Comparison of ENCODE assay signal across 8 mouse cellular contexts in genomic region chr15:31453098-31453916, GRCm38 (mm10). TPM values are rescaled to one million over a fixed set of nuclear protein-coding genes. Genes with fewer than 3 reads are reported as not detected.
DNase-seq lines count a peak whose midpoint lies in the region; ATAC-seq and TF ChIP-seq lines count a peak whose summit lies in the region.

Gene Ropn1l, minus strand, starts transcription at chr15:31453737.

- H3K27me3 ChIP-seq in embryonic facial prominence, embryonic 15.5 days = no peaks in the 10 kb centered on the region
- H3K27me3 ChIP-seq in heart, embryonic 10.5 days (ENCODE audit: insufficient read depth, poor library complexity, severe bottlenecking) = no peaks in the 10 kb centered on the region
- no peaks in the 10 kb centered on the region for H3K27me3 ChIP-seq in kidney, embryonic 15.5 days

- TF ChIP-seq POLR2A in bone marrow, adult 2 months (IDR thresholded peaks at IDR 0.05; ENCODE audit: borderline replicate concordance, control insufficient read depth, low read depth, low read length) = peak; percentile 46; the same call in 1 of the 2 replicates

- H3K4me1 ChIP-seq in bone marrow, adult 2 months (ENCODE audit: control insufficient read depth, insufficient read depth, low read length) = no peaks in the 10 kb centered on the region; the same call in 1 of the 2 replicates
- peaks cover 11% of the 10 kb centered on the region for H3K4me1 ChIP-seq in embryonic facial prominence, embryonic 15.5 days
- peaks cover 18% of the 10 kb centered on the region for H3K4me1 ChIP-seq in heart, embryonic 10.5 days
- peaks cover 13% of the 10 kb centered on the region for H3K4me1 ChIP-seq in kidney, embryonic 15.5 days

- TF ChIP-seq CTCF in bone marrow, adult 2 months (IDR thresholded peaks at IDR 0.05; ENCODE audit: control insufficient read depth, insufficient read depth, low read length) = no peak

- ATAC-seq in embryonic facial prominence, embryonic 15.5 days (ENCODE audit: insufficient number of reproducible peaks, low FRiP score, low TSS enrichment, low read depth) = peak; percentile 90
- ATAC-seq in kidney, embryonic 15.5 days (replicated peaks; ENCODE audit: low FRiP score) = peak; percentile 95
- ATAC-seq in monocyte, adult 5-6 weeks (replicated peaks; ENCODE audit: insufficient number of reproducible peaks, low FRiP score, low TSS enrichment, poor library complexity, severe bottlenecking) = peak; percentile 84

- H3K36me3 ChIP-seq in embryonic facial prominence, embryonic 15.5 days = peaks cover 6% of the 10 kb centered on the region
- peaks cover 14% of the 10 kb centered on the region; the same call in 1 of the 2 replicates for H3K36me3 ChIP-seq in heart, embryonic 10.5 days
- H3K36me3 ChIP-seq in kidney, embryonic 15.5 days = peaks cover 21% of the 10 kb centered on the region

- peak within 1 kb of the TSS; percentile 33 for H3K9ac ChIP-seq in embryonic facial prominence, embryonic 15.5 days
- H3K9ac ChIP-seq in kidney, embryonic 15.5 days = peak within 1 kb of the TSS; percentile 64

- H3K4me2 ChIP-seq in embryonic facial prominence, embryonic 15.5 days (replicated peaks) = peak within 1 kb of the TSS; percentile 87
- peak within 1 kb of the TSS; percentile 70 for H3K4me2 ChIP-seq in kidney, embryonic 15.5 days

- H3K4me3 ChIP-seq in bone marrow, adult 2 months (replicated peaks; ENCODE audit: control insufficient read depth, low read depth, low read length) = peak within 1 kb of the TSS; percentile 84
- H3K4me3 ChIP-seq in embryonic facial prominence, embryonic 15.5 days (replicated peaks) = peak within 1 kb of the TSS; percentile 70
- peak within 1 kb of the TSS; percentile 71 for H3K4me3 ChIP-seq in heart, embryonic 10.5 days
- H3K4me3 ChIP-seq in kidney, embryonic 15.5 days (replicated peaks) = peak within 1 kb of the TSS; percentile 76

- DNase-seq in 416B (ENCODE audit: low read depth) (peak; percentile 96), liver (peak; percentile 91)
- peak; percentile 98 for DNase-seq in heart, embryonic 10.5 days (ENCODE audit: low spot score)
- peak; percentile 76 to 88 for DNase-seq in spleen, postnatal 4 days (ENCODE audit: low spot score in 2 of 2)

- under 1% methylated on average over 57 of the region's 57 CpGs for WGBS in bone marrow, adult 2 months
- WGBS in embryonic facial prominence, embryonic 15.5 days = 0% methylated on average over 56 of the region's 57 CpGs
- under 1% methylated on average over 57 of the region's 57 CpGs for WGBS in heart, embryonic 10.5 days
- WGBS in kidney, embryonic 15.5 days = under 1% methylated on average over 57 of the region's 57 CpGs

- peak within 1 kb of the TSS; percentile 50 for H3K27ac ChIP-seq in bone marrow, adult 2 months (ENCODE audit: control insufficient read depth, insufficient read depth, low read depth, low read length, poor library complexity)
- H3K27ac ChIP-seq in embryonic facial prominence, embryonic 15.5 days (replicated peaks) = peak within 1 kb of the TSS; percentile 77
- H3K27ac ChIP-seq in heart, embryonic 10.5 days = peak within 1 kb of the TSS; percentile 87
- H3K27ac ChIP-seq in kidney, embryonic 15.5 days = peak within 1 kb of the TSS; percentile 87

- no peaks in the 10 kb centered on the region for H3K9me3 ChIP-seq in embryonic facial prominence, embryonic 15.5 days (replicated peaks)
- H3K9me3 ChIP-seq in heart, embryonic 10.5 days = no peaks in the 10 kb centered on the region
- no peaks in the 10 kb centered on the region for H3K9me3 ChIP-seq in kidney, embryonic 15.5 days (replicated peaks)

RNA-seq across cellular contexts. Expression of gene Ropn1l, which starts in this region (rescaled TPM):
- not detected in 2 replicates for polyA plus RNA-seq in bone marrow, adult 2 months (2011; ENCODE audit: insufficient read depth, insufficient read length, low replicate concordance, missing spikeins)
- 3.6 and 5.8 TPM in 2 replicates for polyA plus RNA-seq in embryonic facial prominence, embryonic 15.5 days (2015; fragmentation: Nextera tagmentation; extraction: Ambion mirVana)
- 3.4 and 3.7 TPM in 2 replicates for polyA plus RNA-seq in heart, embryonic 10.5 days (2016; fragmentation: Nextera tagmentation; extraction: Ambion mirVana)
- polyA plus RNA-seq in kidney, embryonic 15.5 days (2015; fragmentation: Nextera tagmentation; extraction: Ambion mirVana) = 3.0 and 3.4 TPM in 2 replicates
- total RNA-seq in monocyte, adult 5-6 weeks (2017) = 0.29 to 3.7 TPM (median 1.2 TPM) in 3 replicates

Comparison
In these comparisons a context has a peak if more than half of its experiments do, and no peak if none do; other contexts are left out.
1. Peak in every context shown above with its lines: DNase-seq, ATAC-seq, H3K4me3 ChIP-seq and H3K27ac ChIP-seq.